Comparison of ENCODE assay signal across 13 mouse cellular contexts in the genomic region with DNA sequence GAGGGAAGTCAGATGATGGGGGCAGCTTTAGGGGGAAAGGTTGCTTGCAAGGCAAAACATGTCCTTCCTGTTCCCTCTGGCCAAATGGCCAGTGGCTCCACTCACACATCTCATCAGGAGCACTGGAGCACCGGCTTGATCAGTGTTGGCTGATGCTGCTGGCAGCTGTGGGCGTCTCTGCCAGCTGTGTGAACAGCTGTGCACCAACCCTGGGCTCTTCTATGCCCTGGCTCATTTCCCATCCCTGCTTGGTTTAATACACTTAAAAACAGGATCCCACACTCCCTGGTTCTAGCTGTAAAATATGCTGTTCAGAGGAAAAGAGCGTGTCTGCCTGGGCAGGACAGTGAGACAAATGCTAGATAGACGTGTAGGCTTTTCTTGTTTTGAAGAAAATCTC.
A peak's percentile ranks its signal among the peaks of the same experiment; 100 is the strongest.
DNase-seq lines count a peak whose midpoint lies in the region; ATAC-seq and TF ChIP-seq lines count a peak whose summit lies in the region.
"Had no signal": no experiment of that assay in that cellular context is flagged by ENCODE, and none has a peak within 500 bp of the region (broad histone marks: within the 10 kb centered on the region; RNA-seq: fewer than 3 reads in every experiment).

No protein-coding gene starts in this region.

- no peak overlapping the region for H3K4me2 ChIP-seq in lung, postnatal 0 days (replicated peaks; ENCODE audit: low read depth, low read length)
- H3K4me2 ChIP-seq: embryonic facial prominence, embryonic 13.5 days had no signal

- H3K9me3 ChIP-seq in lung, postnatal 0 days (ENCODE audit: low read length) = no peaks in the 10 kb centered on the region
- H3K9me3 ChIP-seq: embryonic facial prominence, embryonic 13.5 days had no signal

- no peaks in the 10 kb centered on the region for H3K36me3 ChIP-seq in lung, postnatal 0 days (ENCODE audit: insufficient read depth, low read length)
- H3K36me3 ChIP-seq: embryonic facial prominence, embryonic 13.5 days had no signal

- H3K27me3 ChIP-seq in lung, postnatal 0 days (replicated peaks; ENCODE audit: insufficient read depth, low read length) = no peaks in the 10 kb centered on the region
- H3K27me3 ChIP-seq: embryonic facial prominence, embryonic 13.5 days had no signal

- H3K9ac ChIP-seq in lung, postnatal 0 days (replicated peaks; ENCODE audit: low read depth) = no peak overlapping the region
- H3K9ac ChIP-seq: embryonic facial prominence, embryonic 13.5 days; liver, postnatal 0 days had no signal

- peak; percentile 32; the same call in 1 of the 2 replicates for ATAC-seq in lung, postnatal 0 days
- ATAC-seq: liver, postnatal 0 days had no signal

- H3K4me3 ChIP-seq in lung, postnatal 0 days (ENCODE audit: low read depth, low read length) = no peak overlapping the region
- H3K4me3 ChIP-seq: embryonic facial prominence, embryonic 13.5 days had no signal

- no peak for TF ChIP-seq EP300 in lung, postnatal 0 days (IDR thresholded peaks at IDR 0.05)

- DNase-seq in kidney, postnatal 10 days = peak; percentile 22
- no peak for DNase-seq in kidney, postnatal 4 days
- DNase-seq in 3T3-L1 (ENCODE audit: low read depth, low spot score) = peak; percentile 9
- DNase-seq in brain, adult 2 months (ENCODE audit: low read depth, low spot score) = peak; percentile 21
- peak; percentile 30 for DNase-seq in lung, postnatal 0 days (ENCODE audit: low spot score)
- no peak for DNase-seq in spleen, postnatal 14 days (ENCODE audit: low spot score in 2 of 2)
- DNase-seq in gastrocnemius, postnatal 25 days = no peak
- DNase-seq: cerebellum, postnatal 36 days; left cerebral cortex, postnatal 4 days; liver, postnatal 0 days; right cerebral cortex, postnatal 4 days had no signal

- H3K4me1 ChIP-seq in lung, postnatal 0 days (ENCODE audit: insufficient read depth, low read depth, low read length) = peaks cover 3% of the 10 kb centered on the region; the same call in 1 of the 2 replicates

- H3K27ac ChIP-seq in lung, postnatal 0 days (ENCODE audit: low read length) = no peak overlapping the region
- H3K27ac ChIP-seq: embryonic facial prominence, embryonic 13.5 days; stomach, postnatal 0 days had no signal

- 49% methylated on average over 4 of the region's 4 CpGs for WGBS in lung, postnatal 0 days

- no peak for TF ChIP-seq CTCF in lung, postnatal 0 days (IDR thresholded peaks at IDR 0.05)

Comparison
In these comparisons a context has a peak if more than half of its experiments do, and no peak if none do; other contexts are left out.
1. DNase-seq: peak in kidney, postnatal 10 days (single experiment), 3T3-L1 (single experiment), brain, adult 2 months (single experiment) and lung, postnatal 0 days (single experiment); none in kidney, postnatal 4 days (0 of 2), spleen, postnatal 14 days (0 of 2) and gastrocnemius, postnatal 25 days (single experiment).